Mouse (Mus musculus): ENCODE measurements around the gene 4931414P19Rik. TPM values are rescaled to one million over a fixed set of nuclear protein-coding genes. Genes with fewer than 3 reads are reported as not detected.
A peak's percentile ranks its signal among the peaks of the same experiment; 100 is the strongest.

The 4931414P19Rik gene
- total RNA-seq (2012; rRNA removed) (2.9 and 3.6 TPM in 2 replicates), total RNA-seq (2014; rRNA removed) (1.5 TPM in 2 replicates), polyA plus RNA-seq (2012; ENCODE audit: insufficient read length, low read depth) (2.7 and 3.8 TPM in 2 replicates)

- no peaks in the 10 kb centered on the region for H3K9me3 ChIP-seq (replicated peaks; ENCODE audit: low read length)
- peaks cover 3 to 16% of the 10 kb centered on the region in 2 experiments; a peak in 3 of 4 replicates for H3K4me1 ChIP-seq (ENCODE audit: control insufficient read depth in 1 of 2, insufficient read depth in 2 of 2)
- TF ChIP-seq CHD2 (IDR thresholded peaks at IDR 0.05; ENCODE audit: low read length) (no peak), TCF12 (IDR thresholded peaks at IDR 0.05; ENCODE audit: low read depth, low read length) (peak; percentile 42; the same call in 1 of the 2 replicates), CHD1 (IDR thresholded peaks at IDR 0.05; ENCODE audit: low read depth, low read length) (0 out of 2 replicates have a peak, but pooled peaks have one; percentile 51), ELF1 (IDR thresholded peaks at IDR 0.05; ENCODE audit: low read depth, low read length) (no peak), HCFC1 (IDR thresholded peaks at IDR 0.05; ENCODE audit: low read depth, low read length) (no peak; the same call in 1 of the 2 replicates), CTCF (conservative IDR thresholded peaks at IDR 0.05 in 1 of 2, IDR thresholded peaks at IDR 0.05 in 1 of 2; ENCODE audit: low read depth in 2 of 2, low read length in 2 of 2) (no peak; a peak in 1 of 4 replicates), ZC3H11A (IDR thresholded peaks at IDR 0.05; ENCODE audit: low read depth, low read length) (no peak), POLR2A (IDR thresholded peaks at IDR 0.05; ENCODE audit: low read depth, low read length) (peak; percentile 67), RAD21 (IDR thresholded peaks at IDR 0.05; ENCODE audit: low read depth, low read length) (no peak), MXI1 (IDR thresholded peaks at IDR 0.05; ENCODE audit: low read depth, low read length) (no peak), NELFE (IDR thresholded peaks at IDR 0.05; ENCODE audit: low read depth, low read length) (peak; percentile 68; the same call in 1 of the 2 replicates), EP300 (IDR thresholded peaks at IDR 0.05; ENCODE audit: low read length) (no peak), USF2 (conservative IDR thresholded peaks at IDR 0.05; ENCODE audit: low read depth, low read length) (no peak), MYC (IDR thresholded peaks at IDR 0.05; ENCODE audit: low read depth, low read length) (peak; percentile 24; the same call in 1 of the 2 replicates), ZKSCAN1 (IDR thresholded peaks at IDR 0.05; ENCODE audit: borderline replicate concordance, low read depth, low read length) (no peak), ZMIZ1 (IDR thresholded peaks at IDR 0.05; ENCODE audit: low read depth, low read length) (0 out of 2 replicates have a peak, but pooled peaks have one; percentile 35), PAX5 (IDR thresholded peaks at IDR 0.05; ENCODE audit: low read length) (no peak), MAX (IDR thresholded peaks at IDR 0.05; ENCODE audit: low read length) (no peak; the same call in 1 of the 2 replicates), UBTF (IDR thresholded peaks at IDR 0.05; ENCODE audit: low read depth, low read length) (no peak), POLR2AphosphoS2 (IDR thresholded peaks at IDR 0.05; ENCODE audit: low read depth, low read length) (no peak; the same call in 1 of the 2 replicates), ZNF384 (IDR thresholded peaks at IDR 0.05; ENCODE audit: low read depth, low read length) (peak; percentile 37; the same call in 1 of the 2 replicates), TBP (conservative IDR thresholded peaks at IDR 0.05; ENCODE audit: low read depth, low read length) (0 out of 2 replicates have a peak, but pooled peaks have one; percentile 57), JUND (conservative IDR thresholded peaks at IDR 0.05; ENCODE audit: low read depth, low read length) (no peak), USF1 (IDR thresholded peaks at IDR 0.05; ENCODE audit: low read depth, low read length) (no peak), JUN (IDR thresholded peaks at IDR 0.05; ENCODE audit: insufficient read depth, low read depth, low read length) (no peak), SMC3 (IDR thresholded peaks at IDR 0.05; ENCODE audit: low read depth, low read length) (no peak), NRF1 (IDR thresholded peaks at IDR 0.05; ENCODE audit: low read depth, low read length) (peak; percentile 30; the same call in 1 of the 2 replicates), SIN3A (IDR thresholded peaks at IDR 0.05; ENCODE audit: low read length) (peak; percentile 54), MAZ (IDR thresholded peaks at IDR 0.05; ENCODE audit: low read depth, low read length) (no peak), BHLHE40 (IDR thresholded peaks at IDR 0.05; ENCODE audit: low read depth, low read length) (peak; percentile 67), RCOR1 (conservative IDR thresholded peaks at IDR 0.05; ENCODE audit: low read depth, low read length) (no peak), KAT2A (IDR thresholded peaks at IDR 0.05; ENCODE audit: insufficient replicate concordance, low read length) (no peak), IRF4 (IDR thresholded peaks at IDR 0.05; ENCODE audit: low read depth, low read length) (peak; percentile 11; the same call in 1 of the 2 replicates), E2F4 (IDR thresholded peaks at IDR 0.05; ENCODE audit: insufficient replicate concordance, low read depth, low read length) (no peak), GABPA (IDR thresholded peaks at IDR 0.05; ENCODE audit: insufficient replicate concordance, low read depth, low read length) (no peak), MEF2A (IDR thresholded peaks at IDR 0.05; ENCODE audit: borderline replicate concordance, low read depth, low read length) (no peak), MAFK (IDR thresholded peaks at IDR 0.05; ENCODE audit: insufficient replicate concordance, low read length) (no peak), ETS1 (conservative IDR thresholded peaks at IDR 0.05; ENCODE audit: low read depth, low read length) (no peak)
- no peak within 1 kb of the TSS for H3K27ac ChIP-seq (ENCODE audit: insufficient read depth, low read depth)
- in situ Hi-C loops (cut with MboI; ENCODE audit: low pct_ligation_motif_present, low pct_unique_long_range_greater_than_20kb, low sequenced_read_pairs): no loop called here
- H3K36me3 ChIP-seq (replicated peaks in 1 of 2; ENCODE audit: control insufficient read depth in 1 of 2, insufficient read depth in 1 of 2, low read length in 1 of 2): peaks cover 0 to 8% of the 10 kb centered on the region in 2 experiments
- peak within 1 kb of the TSS; percentile 55 for H3K4me2 ChIP-seq (ENCODE audit: insufficient read depth, low read depth, poor library complexity, severe bottlenecking)
- DNase-seq (ENCODE audit: extremely low read depth): peak; percentile 66
- H3K9ac ChIP-seq (ENCODE audit: insufficient read depth, low read depth): peak within 1 kb of the TSS; percentile 56
- H3K27me3 ChIP-seq (replicated peaks): no peaks in the 10 kb centered on the region
- dilution Hi-C loops (cut with MboI; ENCODE audit: extremely low pct_ligation_motif_present, extremely low pct_unique_long_range_greater_than_20kb, low sequenced_read_pairs): no loop called here
- H3K4me3 ChIP-seq (replicated peaks in 1 of 3; ENCODE audit: low read depth in 2 of 3, low read length in 2 of 3, poor library complexity in 1 of 3): peak within 1 kb of the TSS; percentile 52 to 66 (median 56)
- no peaks in the 10 kb centered on the region for H3K79me2 ChIP-seq (replicated peaks; ENCODE audit: control insufficient read depth, extremely low read depth, insufficient read depth, poor library complexity, severe bottlenecking)
Observed at GRCm38 (mm10) chr14:54605752-54606321, at the start of gene 4931414P19Rik. Gene 4931414P19Rik (minus strand): TSS chr14:54605993.
